Mouse (Mus musculus): ENCODE data around the gene Capza1. TPM values are rescaled to one million over a fixed set of nuclear protein-coding genes. Genes with fewer than 3 reads are reported as not detected.

Capza1 gene
- polyA plus RNA-seq (2014; fragmentation: Nextera tagmentation; extraction: Ambion mirVana): 185 and 187 TPM in 2 replicates

DNA sequence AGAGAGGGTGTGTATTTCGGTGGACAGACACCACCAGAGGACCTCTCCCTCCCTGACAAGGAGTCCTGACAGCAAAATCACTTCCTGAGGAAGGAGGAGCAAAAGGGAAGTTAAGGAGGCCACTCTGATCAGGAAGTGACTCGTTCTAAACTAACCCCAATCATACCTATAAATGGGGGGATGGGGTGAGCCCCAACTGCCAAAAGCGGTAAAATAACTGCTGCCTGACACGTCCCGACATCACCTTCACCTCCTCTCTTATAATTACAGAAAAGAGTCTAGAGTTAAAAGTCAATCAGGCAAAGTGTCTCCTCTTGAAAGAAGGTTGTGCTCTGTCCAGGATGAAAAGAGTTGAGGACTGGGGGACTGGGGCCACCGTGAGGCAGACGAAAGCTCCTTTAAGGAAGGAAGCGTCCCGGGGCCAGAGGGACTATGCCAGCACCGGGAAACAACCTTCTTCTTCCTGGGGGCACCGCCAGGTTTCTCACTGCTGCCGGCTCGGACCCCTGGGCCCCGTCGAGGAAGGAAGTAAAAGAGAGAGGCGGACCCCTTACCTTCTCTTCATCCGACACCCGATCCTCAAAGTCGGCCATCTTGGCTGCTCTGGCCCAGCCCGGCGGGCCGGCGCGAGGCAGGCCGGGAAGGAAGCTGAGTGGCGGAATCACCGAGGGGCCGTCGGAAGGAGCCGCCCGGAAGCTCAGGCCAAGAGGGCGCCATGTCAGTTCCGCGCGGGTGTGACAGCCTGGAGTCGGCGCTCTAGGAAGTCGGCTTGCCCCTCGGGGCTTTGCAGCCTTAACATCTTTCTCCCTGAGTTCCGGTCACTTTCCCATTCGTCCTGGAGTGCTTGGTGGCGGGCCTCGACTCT lies at the start of gene Capza1, which contains the start of gene St7l:
Gene Capza1 (minus strand): TSS at position 720 of the 865 bp plus-strand sequence.
Gene St7l (plus strand): TSS at position 220 of the 865 bp plus-strand sequence.
- Histone ChIP-seq H3K27me3 (ENCODE audit: control insufficient read depth, insufficient read depth, low read length) (no peaks in the 10 kb centered on the region), H3K36me3 (ENCODE audit: control insufficient read depth, insufficient read depth, low read length) (peaks cover 8% of the 10 kb centered on the region), H3K27ac (replicated peaks in 1 of 2; ENCODE audit: control insufficient read depth in 1 of 2, insufficient read depth in 1 of 2, low read depth in 2 of 2, low read length in 2 of 2) (peak within 1 kb of the TSS; percentile 96 to 98), H3K4me2 (ENCODE audit: low read length) (peak within 1 kb of the TSS; percentile 74), H3K4me1 (ENCODE audit: control insufficient read depth in 2 of 2, insufficient read depth in 2 of 2, low read length in 2 of 2) (peaks cover 3 to 27% of the 10 kb centered on the region in 2 experiments; a peak in 3 of 4 replicates), H3K9me3 (ENCODE audit: control insufficient read depth, low read length) (no peaks in the 10 kb centered on the region), H3K9ac (ENCODE audit: low read length) (peak within 1 kb of the TSS; percentile 94), H3K4me3 (ENCODE audit: control insufficient read depth in 1 of 2, insufficient read depth in 1 of 2, low read depth in 1 of 2, low read length in 2 of 2) (peak within 1 kb of the TSS; percentile 77 to 94)
- 0% methylated on average over 43 of the region's 43 CpGs for WGBS
- peak; percentile 97 for ATAC-seq (ENCODE audit: insufficient number of reproducible peaks, insufficient read depth, low FRiP score, low read depth)

- no peak overlapping the region for H3K4me3 ChIP-seq (ENCODE audit: control insufficient read depth in 1 of 2, insufficient read depth in 1 of 2, low read depth in 1 of 2, low read length in 2 of 2)
- no peak overlapping the region for H3K27ac ChIP-seq (replicated peaks in 1 of 2; ENCODE audit: control insufficient read depth in 1 of 2, insufficient read depth in 1 of 2, low read depth in 2 of 2, low read length in 2 of 2)
- no peak overlapping the region for H3K9ac ChIP-seq (ENCODE audit: low read length)
- H3K27me3 ChIP-seq (ENCODE audit: control insufficient read depth, insufficient read depth, low read length): no peaks in the 10 kb centered on the region
- H3K9me3 ChIP-seq (ENCODE audit: control insufficient read depth, low read length): no peaks in the 10 kb centered on the region
- H3K4me2 ChIP-seq (ENCODE audit: low read length): no peak overlapping the region
- H3K4me1 ChIP-seq (ENCODE audit: control insufficient read depth in 2 of 2, insufficient read depth in 2 of 2, low read length in 2 of 2): 0 out of 4 replicates have a peak, but pooled peaks cover 0 to 4% of the 10 kb centered on the region in 2 experiments
- peaks cover 33% of the 10 kb centered on the region for H3K36me3 ChIP-seq (ENCODE audit: control insufficient read depth, insufficient read depth, low read length)
- no peak for ATAC-seq (ENCODE audit: insufficient number of reproducible peaks, insufficient read depth, low FRiP score, low read depth)
- WGBS: 90% methylated on average over 6 of the region's 6 CpGs
Observed at GRCm38 (mm10) chr3:104909195-104909594, 44.9 kb upstream of the Capza1 start.

DNA sequence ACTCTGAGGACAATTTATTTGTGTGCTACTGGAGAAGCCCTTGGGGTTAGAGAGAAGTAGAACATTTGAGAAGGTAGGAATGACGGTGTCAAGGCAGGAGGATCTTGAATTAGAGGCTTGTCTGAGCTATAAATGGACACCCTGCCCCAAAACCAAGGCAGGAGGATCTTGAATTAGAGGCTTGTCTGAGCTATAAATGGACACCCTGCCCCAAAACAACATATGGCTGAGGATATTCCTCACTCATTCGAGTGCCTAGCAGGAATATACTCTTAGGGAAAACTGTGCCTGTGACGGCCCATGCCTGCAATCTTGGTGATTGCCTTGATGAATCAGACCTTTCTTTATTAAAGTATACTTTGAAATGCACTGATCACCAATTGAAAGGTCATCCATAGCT lies 41.7 kb upstream of the Capza1 start:
- Histone ChIP-seq H3K4me1 (ENCODE audit: control insufficient read depth in 2 of 2, insufficient read depth in 2 of 2, low read length in 2 of 2) (0 out of 4 replicates have a peak, but pooled peaks cover 0 to 4% of the 10 kb centered on the region in 2 experiments), H3K9ac (ENCODE audit: low read length) (no peak overlapping the region)
- ATAC-seq (ENCODE audit: insufficient number of reproducible peaks, insufficient read depth, low FRiP score, low read depth): no peak

DNA sequence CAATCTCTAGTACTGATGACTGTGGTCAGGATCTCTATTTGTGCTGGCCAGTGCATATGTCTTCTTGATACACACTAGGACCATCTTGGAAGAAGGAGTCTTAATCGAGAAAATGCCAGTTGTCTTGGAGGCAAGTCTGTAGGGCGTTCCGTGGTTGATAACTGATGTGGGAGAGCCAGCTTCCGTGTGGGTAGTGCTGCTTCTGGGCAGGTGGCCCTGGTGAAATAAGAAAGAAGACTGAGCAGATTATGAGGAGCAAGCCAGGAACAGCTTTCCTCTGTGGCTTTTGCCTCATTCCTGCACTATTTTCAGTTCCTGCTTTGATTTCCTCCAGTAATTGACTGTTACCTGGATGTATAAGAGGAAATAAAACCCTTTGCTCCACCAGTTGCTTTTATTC lies 41.1 kb upstream of the Capza1 start:
- H3K4me2 ChIP-seq (ENCODE audit: low read length): no peak overlapping the region
- H3K9ac ChIP-seq (ENCODE audit: low read length): no peak overlapping the region
- 92% methylated on average over 4 of the region's 4 CpGs for WGBS
- H3K4me1 ChIP-seq (ENCODE audit: control insufficient read depth in 2 of 2, insufficient read depth in 2 of 2, low read length in 2 of 2): 0 out of 4 replicates have a peak, but pooled peaks cover 0 to 4% of the 10 kb centered on the region in 2 experiments
- H3K9me3 ChIP-seq (ENCODE audit: control insufficient read depth, low read length): no peaks in the 10 kb centered on the region
- no peak overlapping the region for H3K27ac ChIP-seq (replicated peaks in 1 of 2; ENCODE audit: control insufficient read depth in 1 of 2, insufficient read depth in 1 of 2, low read depth in 2 of 2, low read length in 2 of 2)
- H3K4me3 ChIP-seq (ENCODE audit: control insufficient read depth in 1 of 2, insufficient read depth in 1 of 2, low read depth in 1 of 2, low read length in 2 of 2): no peak overlapping the region
- no peaks in the 10 kb centered on the region for H3K27me3 ChIP-seq (ENCODE audit: control insufficient read depth, insufficient read depth, low read length)
- peaks cover 49% of the 10 kb centered on the region for H3K36me3 ChIP-seq (ENCODE audit: control insufficient read depth, insufficient read depth, low read length)
- no peak for ATAC-seq (ENCODE audit: insufficient number of reproducible peaks, insufficient read depth, low FRiP score, low read depth)

More for the DNA sequence above, 41.7 kb upstream of the Capza1 start:
- no peak overlapping the region for H3K4me3 ChIP-seq (ENCODE audit: control insufficient read depth in 1 of 2, insufficient read depth in 1 of 2, low read depth in 1 of 2, low read length in 2 of 2)
- no peak overlapping the region for H3K27ac ChIP-seq (replicated peaks in 1 of 2; ENCODE audit: control insufficient read depth in 1 of 2, insufficient read depth in 1 of 2, low read depth in 2 of 2, low read length in 2 of 2)
- no peak overlapping the region for H3K4me2 ChIP-seq (ENCODE audit: low read length)
- WGBS: 40% methylated on average over 3 of the region's 3 CpGs
- H3K9me3 ChIP-seq (ENCODE audit: control insufficient read depth, low read length): no peaks in the 10 kb centered on the region
- no peaks in the 10 kb centered on the region for H3K27me3 ChIP-seq (ENCODE audit: control insufficient read depth, insufficient read depth, low read length)
- H3K36me3 ChIP-seq (ENCODE audit: control insufficient read depth, insufficient read depth, low read length): peaks cover 52% of the 10 kb centered on the region

- ATAC-seq (ENCODE audit: insufficient number of reproducible peaks, insufficient read depth, low FRiP score, low read depth): no peak
- Histone ChIP-seq H3K4me3 (ENCODE audit: control insufficient read depth in 1 of 2, insufficient read depth in 1 of 2, low read depth in 1 of 2, low read length in 2 of 2) (no peak overlapping the region), H3K4me1 (ENCODE audit: control insufficient read depth in 2 of 2, insufficient read depth in 2 of 2, low read length in 2 of 2) (no peaks in the 10 kb centered on the region), H3K9ac (ENCODE audit: low read length) (no peak overlapping the region), H3K27me3 (ENCODE audit: control insufficient read depth, insufficient read depth, low read length) (no peaks in the 10 kb centered on the region), H3K27ac (replicated peaks in 1 of 2; ENCODE audit: control insufficient read depth in 1 of 2, insufficient read depth in 1 of 2, low read depth in 2 of 2, low read length in 2 of 2) (no peak overlapping the region), H3K4me2 (ENCODE audit: low read length) (no peak overlapping the region), H3K9me3 (ENCODE audit: control insufficient read depth, low read length) (no peaks in the 10 kb centered on the region), H3K36me3 (ENCODE audit: control insufficient read depth, insufficient read depth, low read length) (peaks cover 72% of the 10 kb centered on the region)
- 97% methylated on average over 4 of the region's 4 CpGs for WGBS
Observed at GRCm38 (mm10) chr3:104901154-104901553, 36.8 kb upstream of the Capza1 start.

DNA sequence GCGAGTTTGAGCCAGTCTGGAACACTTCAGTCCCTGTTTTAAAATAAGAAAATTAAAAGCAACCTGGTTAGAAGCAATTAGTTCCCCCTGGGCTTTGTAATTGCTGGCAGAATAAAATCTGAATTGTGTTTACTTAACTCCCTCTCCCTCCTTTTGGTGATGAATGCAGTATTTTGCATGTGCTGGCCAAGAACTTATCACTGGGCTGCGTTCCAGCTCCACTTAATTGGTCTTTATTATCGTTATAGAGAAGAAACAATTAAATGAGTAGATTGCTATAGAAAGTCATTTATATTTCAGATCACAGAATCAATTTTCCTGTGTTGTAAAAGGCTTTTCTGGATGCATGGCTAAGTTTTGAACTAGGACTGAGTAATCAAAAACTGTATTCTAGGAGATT lies 31.8 kb upstream of the Capza1 start:
- 89% methylated on average over 3 of the region's 3 CpGs for WGBS
- H3K27ac ChIP-seq (replicated peaks in 1 of 2; ENCODE audit: control insufficient read depth in 1 of 2, insufficient read depth in 1 of 2, low read depth in 2 of 2, low read length in 2 of 2): no peak overlapping the region
- H3K9me3 ChIP-seq (ENCODE audit: control insufficient read depth, low read length): no peaks in the 10 kb centered on the region
- no peaks in the 10 kb centered on the region for H3K27me3 ChIP-seq (ENCODE audit: control insufficient read depth, insufficient read depth, low read length)
- H3K4me3 ChIP-seq (ENCODE audit: control insufficient read depth in 1 of 2, insufficient read depth in 1 of 2, low read depth in 1 of 2, low read length in 2 of 2): no peak overlapping the region
- peaks cover 79% of the 10 kb centered on the region for H3K36me3 ChIP-seq (ENCODE audit: control insufficient read depth, insufficient read depth, low read length)
- ATAC-seq (ENCODE audit: insufficient number of reproducible peaks, insufficient read depth, low FRiP score, low read depth): no peak
- H3K4me1 ChIP-seq (ENCODE audit: control insufficient read depth in 2 of 2, insufficient read depth in 2 of 2, low read length in 2 of 2): no peaks in the 10 kb centered on the region
- H3K9ac ChIP-seq (ENCODE audit: low read length): no peak overlapping the region
- H3K4me2 ChIP-seq (ENCODE audit: low read length): no peak overlapping the region

DNA sequence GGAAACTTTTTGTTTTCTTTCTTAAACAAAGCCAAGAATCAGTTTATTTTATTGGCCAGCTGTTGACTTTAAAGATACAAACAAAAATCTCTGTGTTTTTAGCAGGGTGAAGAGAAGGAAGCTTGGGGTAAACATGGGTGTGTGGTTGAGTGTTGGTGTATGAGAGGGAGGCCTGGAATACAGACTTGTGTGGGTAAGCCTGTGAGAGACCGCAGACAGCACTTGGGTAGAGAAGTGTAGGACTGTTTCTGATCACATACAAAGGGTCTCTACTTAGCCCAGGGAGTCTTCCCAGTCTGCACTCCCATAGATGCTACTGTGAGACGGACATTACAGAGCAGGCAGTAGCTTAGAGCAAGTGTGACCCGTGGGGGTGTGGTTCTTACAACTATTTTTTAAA lies 24.3 kb upstream of the Capza1 start:
- WGBS: 91% methylated on average over 3 of the region's 3 CpGs
- Histone ChIP-seq H3K4me2 (ENCODE audit: low read length) (no peak overlapping the region), H3K27me3 (ENCODE audit: control insufficient read depth, insufficient read depth, low read length) (no peaks in the 10 kb centered on the region), H3K27ac (replicated peaks in 1 of 2; ENCODE audit: control insufficient read depth in 1 of 2, insufficient read depth in 1 of 2, low read depth in 2 of 2, low read length in 2 of 2) (no peak overlapping the region), H3K4me1 (ENCODE audit: control insufficient read depth in 2 of 2, insufficient read depth in 2 of 2, low read length in 2 of 2) (no peaks in the 10 kb centered on the region), H3K9ac (ENCODE audit: low read length) (no peak overlapping the region), H3K9me3 (ENCODE audit: control insufficient read depth, low read length) (no peaks in the 10 kb centered on the region), H3K36me3 (ENCODE audit: control insufficient read depth, insufficient read depth, low read length) (peaks cover 73% of the 10 kb centered on the region), H3K4me3 (ENCODE audit: control insufficient read depth in 1 of 2, insufficient read depth in 1 of 2, low read depth in 1 of 2, low read length in 2 of 2) (no peak overlapping the region)
- no peak for ATAC-seq (ENCODE audit: insufficient number of reproducible peaks, insufficient read depth, low FRiP score, low read depth)

Measured in heart, embryonic 14.5 days (tissue).